Mouse (Mus musculus) kidney, embryonic 16.5 days (tissue): ENCODE results near the gene Fry. TPM values are rescaled to one million over a fixed set of nuclear protein-coding genes. Genes with fewer than 3 reads are reported as not detected.

Source experiments
- ATAC-seq: fragments of 200-750 bp; cut with Nextera tagmentation; 2 replicates; pipeline ENCODE4 v1.8.0; 2017; ENCODE audit warnings: moderate TSS enrichment; ENCODE audit not compliant: low FRiP score, low TSS enrichment
- H3K27ac ChIP-seq: fragments of 300-500 bp; sonication (generic); 2 replicates; pipeline ENCODE4 v1.5.1; 2014; ENCODE audit warnings: low read length
- H3K27me3 ChIP-seq: fragments of 300-500 bp; sonication (generic); 2 replicates; pipeline ENCODE4 v1.6.1; 2014; ENCODE audit warnings: low read length, control low read depth, mixed read lengths; ENCODE audit not compliant: insufficient read depth
- H3K36me3 ChIP-seq: fragments of 300-500 bp; sonication (generic); 2 replicates; pipeline ENCODE4 v1.6.1; 2014; ENCODE audit warnings: low read length, control low read depth, mixed read lengths; ENCODE audit not compliant: insufficient read depth
- H3K4me1 ChIP-seq: fragments of 300-500 bp; sonication (generic); 2 replicates; pipeline ENCODE4 v1.6.1; 2014; ENCODE audit warnings: low read length, control low read depth, mixed read lengths; ENCODE audit not compliant: insufficient read depth
- H3K4me2 ChIP-seq: fragments of 300-500 bp; sonication (generic); replicated peaks from 2 replicates; pipeline ENCODE4 v1.6.1; 2014; ENCODE audit warnings: low read depth, low read length
- H3K4me3 ChIP-seq: fragments of 300-500 bp; sonication (generic); 2 replicates; pipeline ENCODE4 v1.5.1; 2014; ENCODE audit warnings: mild to moderate bottlenecking, low read length
- H3K9ac ChIP-seq: fragments of 300-500 bp; sonication (generic); replicated peaks from 2 replicates; pipeline ENCODE4 v1.6.1; 2014; ENCODE audit warnings: low read length
- H3K9me3 ChIP-seq: fragments of 300-500 bp; sonication (generic); 2 replicates; pipeline ENCODE4 v1.6.1; 2016; ENCODE audit warnings: low read length, control low read depth
- WGBS: fragments of 180-500 bp; shearing (Covaris S2); extraction: QIAGEN DNeasy Blood & Tissue Kit; methylation state at CpG from one replicate; pipeline ENCODE4 v1.1.7; 2014; 5-methylcytosine and 5-hydroxymethylcytosine counted together
- polyA plus RNA-seq: library from polyadenylated mRNA; unstranded; fragments of >200 nt; fragmentation: Nextera tagmentation; extraction: Ambion mirVana; gene quantifications from 2 replicates; pipeline ENCODE4 v1.2.1, GENCODE M21; 2015

The Fry gene
- polyA plus RNA-seq, 1 experiment from 2014 or later = 5.7 TPM

DNA sequence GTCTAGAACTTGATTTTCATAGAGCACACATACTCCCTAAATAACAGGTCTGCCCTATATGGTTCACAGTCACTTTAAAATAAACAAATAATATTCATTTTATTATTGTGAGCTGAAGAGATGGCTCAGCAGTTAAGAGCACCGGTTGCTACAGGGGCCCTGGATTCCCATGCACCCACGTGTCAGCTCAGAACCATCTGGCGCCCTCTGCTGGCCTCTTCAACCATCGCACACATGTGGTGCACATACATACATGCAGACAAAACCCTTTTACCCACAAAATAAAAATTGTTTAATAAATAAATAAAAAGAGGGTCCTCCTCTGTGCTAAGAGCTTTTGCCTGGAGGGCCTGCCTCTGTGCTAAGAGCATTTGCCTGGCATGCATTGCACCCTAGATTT, 335.0 kb downstream of the Fry start:
- Histone ChIP-seq H3K9ac (no peak overlapping the region), H3K4me2 (no peak overlapping the region), H3K27ac (no peak overlapping the region), H3K36me3 (peaks cover 25% of the 10 kb centered on the region), H3K4me1 (peaks cover 9% of the 10 kb centered on the region; the same call in 1 of the 2 replicates), H3K27me3 (no peaks in the 10 kb centered on the region), H3K4me3 (no peak overlapping the region), H3K9me3 (peaks cover 10% of the 10 kb centered on the region)
- no peak for ATAC-seq
- 84% methylated on average over 4 of the region's 4 CpGs for WGBS

DNA sequence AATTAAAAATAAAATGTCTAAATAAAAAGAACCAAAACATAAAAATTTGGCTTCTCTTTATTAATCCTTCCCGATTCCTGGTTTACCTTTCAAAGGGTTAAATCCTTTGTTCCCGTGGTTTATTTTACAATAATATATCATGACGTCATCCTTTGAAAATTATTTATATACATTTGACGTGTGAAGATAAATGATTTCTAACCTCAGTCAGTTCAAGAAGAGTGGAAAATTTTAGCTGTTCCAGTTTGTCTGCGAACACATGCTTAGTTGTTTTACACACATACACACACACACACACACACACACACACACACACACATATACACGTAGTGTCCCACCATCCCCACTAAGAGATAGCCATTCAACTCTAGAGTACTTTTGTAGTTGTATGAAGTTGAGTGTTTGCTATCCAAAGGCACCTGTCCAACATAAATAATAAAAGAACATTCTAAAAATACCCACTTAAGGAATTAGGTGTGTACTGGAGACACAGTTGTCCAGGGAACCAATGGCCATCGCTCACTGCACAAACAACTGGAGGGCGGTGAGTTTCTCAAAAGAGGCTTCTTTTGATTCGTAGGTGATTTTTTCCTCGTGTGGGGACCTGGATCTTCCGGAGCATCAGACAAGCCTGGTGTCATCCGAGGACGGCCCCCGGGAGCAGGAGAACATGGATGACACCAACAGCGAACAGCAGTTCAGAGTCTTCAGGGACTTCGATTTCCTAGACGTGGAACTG, 338.9 kb downstream of the Fry start:
- H3K4me3 ChIP-seq = no peak overlapping the region
- no peak for ATAC-seq
- no peak overlapping the region for H3K9ac ChIP-seq
- no peak overlapping the region for H3K4me2 ChIP-seq
- peaks cover 10% of the 10 kb centered on the region for H3K9me3 ChIP-seq
- H3K36me3 ChIP-seq = peaks cover 19% of the 10 kb centered on the region
- WGBS = 70% methylated on average over 17 of the region's 17 CpGs
- peak overlapping the region; percentile 62 for H3K27ac ChIP-seq
- peaks cover 9% of the 10 kb centered on the region; the same call in 1 of the 2 replicates for H3K4me1 ChIP-seq
- no peaks in the 10 kb centered on the region for H3K27me3 ChIP-seq

DNA sequence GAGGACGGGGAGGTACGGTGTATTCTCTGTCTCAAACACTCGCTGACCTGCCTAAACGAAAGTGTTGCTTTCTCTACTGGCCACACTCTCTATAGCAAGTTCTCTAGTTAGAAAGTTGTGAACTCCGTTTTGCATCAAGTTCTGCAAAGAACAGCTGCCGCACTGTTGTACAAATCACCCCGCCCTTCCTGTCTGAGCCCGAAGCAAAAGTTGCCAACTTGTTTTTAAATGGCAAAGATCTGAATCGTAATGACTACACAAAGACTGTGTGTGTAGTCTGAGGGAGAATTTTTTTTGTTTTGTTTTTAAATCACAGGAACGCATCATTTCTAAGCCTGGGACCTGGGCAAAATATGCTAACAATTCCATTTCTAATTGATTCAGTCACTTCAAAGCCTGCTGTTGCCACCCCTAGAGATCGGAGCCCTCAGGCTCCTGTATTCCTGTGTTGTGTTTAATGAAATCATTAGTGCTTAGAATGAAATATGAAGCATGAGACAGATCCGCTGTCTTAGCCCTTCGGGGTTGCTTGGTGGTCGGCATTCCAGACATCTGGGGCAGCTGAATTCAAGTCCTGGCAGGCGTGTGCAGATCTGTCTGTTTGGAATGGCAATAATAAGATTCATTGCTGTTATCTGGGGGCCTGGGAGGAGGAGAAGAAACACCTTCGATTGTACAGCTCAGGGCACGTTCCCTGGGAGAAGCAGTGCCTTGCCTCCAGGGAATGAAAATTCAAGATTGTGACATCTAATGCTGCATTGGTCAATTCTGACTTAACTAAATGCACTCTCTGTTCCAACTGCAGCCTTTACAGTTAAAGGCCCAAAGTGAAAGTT, 339.7 kb downstream of the Fry start:
- Histone ChIP-seq H3K4me1 (peaks cover 9% of the 10 kb centered on the region; the same call in 1 of the 2 replicates), H3K4me2 (peak overlapping the region; percentile 28; the same call in 1 of the 2 replicates), H3K27ac (peak overlapping the region; percentile 62), H3K9me3 (peaks cover 10% of the 10 kb centered on the region), H3K4me3 (no peak overlapping the region), H3K27me3 (no peaks in the 10 kb centered on the region), H3K9ac (no peak overlapping the region), H3K36me3 (peaks cover 14% of the 10 kb centered on the region)
- ATAC-seq = 0 out of 2 replicates have a peak, but pooled peaks have one; percentile 12
- WGBS = 46% methylated on average over 17 of the region's 17 CpGs

DNA sequence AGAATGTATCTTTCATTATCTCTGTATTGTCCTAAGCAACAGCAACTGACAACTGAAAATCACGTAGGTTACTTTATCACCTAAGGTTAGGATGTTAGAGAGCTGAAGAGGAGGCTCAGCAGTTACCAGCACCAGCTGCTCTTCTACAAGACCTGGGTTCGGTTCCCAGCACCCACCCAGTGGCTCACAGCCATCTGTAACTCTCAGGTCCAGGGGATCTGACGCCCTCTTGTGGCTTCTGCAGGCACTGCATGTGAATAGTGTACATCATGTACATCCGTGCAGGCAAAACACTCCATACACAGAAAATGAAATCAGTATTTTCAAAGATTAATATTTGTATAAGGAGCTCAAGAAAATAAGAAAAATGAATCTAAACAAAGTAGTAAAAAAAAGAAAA, 341.4 kb downstream of the Fry start:
- H3K4me3 ChIP-seq = no peak overlapping the region
- H3K27ac ChIP-seq = no peak overlapping the region
- 80% methylated on average over 4 of the region's 4 CpGs for WGBS
- no peaks in the 10 kb centered on the region; the same call in 1 of the 2 replicates for H3K9me3 ChIP-seq
- H3K27me3 ChIP-seq = no peaks in the 10 kb centered on the region
- no peak overlapping the region for H3K4me2 ChIP-seq
- H3K9ac ChIP-seq = no peak overlapping the region
- peaks cover 3% of the 10 kb centered on the region for H3K36me3 ChIP-seq
- no peak for ATAC-seq
- peaks cover 9% of the 10 kb centered on the region; the same call in 1 of the 2 replicates for H3K4me1 ChIP-seq

DNA sequence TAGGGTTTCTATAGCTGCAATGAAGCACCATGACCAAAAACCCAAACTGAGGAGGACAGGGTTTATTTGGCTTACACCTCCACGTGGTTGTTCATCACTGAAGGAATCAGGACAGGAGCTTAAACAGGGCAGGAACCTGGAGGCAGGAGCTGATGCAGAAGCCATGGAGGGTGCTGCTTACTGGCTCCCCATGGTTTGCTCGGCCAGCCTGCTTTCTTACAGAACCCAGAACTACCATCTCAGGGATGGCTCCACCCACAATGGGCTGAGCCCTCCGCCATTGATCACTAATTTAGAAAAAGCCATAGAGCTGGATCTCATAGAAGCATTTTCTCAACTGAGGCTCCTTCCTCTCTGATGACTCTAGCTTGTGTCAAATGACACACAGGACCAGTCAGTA, 346.3 kb downstream of the Fry start:
- H3K36me3 ChIP-seq = no peaks in the 10 kb centered on the region
- no peak overlapping the region for H3K4me2 ChIP-seq
- 65% methylated on average over 3 of the region's 3 CpGs for WGBS
- peaks cover 8% of the 10 kb centered on the region; the same call in 1 of the 2 replicates for H3K4me1 ChIP-seq
- no peak for ATAC-seq
- H3K9me3 ChIP-seq = no peaks in the 10 kb centered on the region
- no peak overlapping the region for H3K9ac ChIP-seq
- no peak overlapping the region for H3K27ac ChIP-seq
- no peak overlapping the region for H3K4me3 ChIP-seq
- no peaks in the 10 kb centered on the region for H3K27me3 ChIP-seq

DNA sequence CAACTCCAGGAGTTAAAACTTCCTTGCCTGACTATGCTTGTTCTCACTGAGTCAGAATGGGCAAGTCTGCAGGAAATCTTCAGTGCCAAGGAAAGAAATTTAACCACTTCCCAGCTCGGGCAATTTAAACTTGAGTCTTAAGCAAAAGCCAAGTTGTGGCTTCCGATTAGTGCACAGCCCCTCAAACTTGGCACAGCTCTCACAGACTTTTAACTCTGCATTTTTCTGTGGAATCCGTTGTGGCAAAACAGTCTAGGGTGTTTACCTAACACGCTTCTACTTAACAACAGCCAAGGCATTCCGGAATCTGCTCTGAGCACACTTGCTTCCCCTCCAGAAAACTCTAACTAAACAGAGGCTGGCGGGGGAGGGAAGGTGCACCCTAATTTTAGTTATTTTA, 346.8 kb downstream of the Fry start:
- Histone ChIP-seq H3K9me3 (no peaks in the 10 kb centered on the region), H3K9ac (no peak overlapping the region), H3K4me2 (no peak overlapping the region), H3K27ac (0 out of 2 replicates have a peak overlapping the region, but pooled peaks have one; percentile 42), H3K4me3 (no peak overlapping the region), H3K4me1 (peaks cover 8% of the 10 kb centered on the region; the same call in 1 of the 2 replicates), H3K36me3 (0 out of 2 replicates have a peak, but pooled peaks cover 2% of the 10 kb centered on the region), H3K27me3 (no peaks in the 10 kb centered on the region)
- no peak for ATAC-seq
- WGBS = 77% methylated on average over 6 of the region's 6 CpGs

DNA sequence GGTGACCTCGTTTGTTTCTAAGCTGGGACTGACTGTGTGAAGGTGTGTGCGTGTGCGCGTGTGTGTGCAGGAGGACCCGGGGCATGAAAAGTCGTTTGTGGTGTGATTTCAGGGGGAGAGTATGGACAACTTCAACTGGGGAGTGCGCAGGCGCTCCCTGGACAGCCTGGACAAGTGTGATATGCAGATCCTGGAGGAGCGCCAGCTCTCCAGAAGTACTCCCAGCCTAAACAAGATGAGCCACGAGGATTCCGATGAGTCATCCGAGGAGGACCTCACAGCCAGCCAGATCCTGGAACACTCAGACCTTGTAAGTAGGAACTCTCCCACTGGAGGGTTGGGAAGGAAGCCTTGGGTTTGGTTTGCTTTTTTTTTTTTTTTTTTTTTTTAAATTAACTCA, 347.7 kb downstream of the Fry start:
- no peaks in the 10 kb centered on the region for H3K9me3 ChIP-seq
- H3K4me1 ChIP-seq = peaks cover 8% of the 10 kb centered on the region; the same call in 1 of the 2 replicates
- no peaks in the 10 kb centered on the region for H3K27me3 ChIP-seq
- 0 out of 2 replicates have a peak, but pooled peaks cover 2% of the 10 kb centered on the region for H3K36me3 ChIP-seq
- peak overlapping the region; percentile 32 for H3K4me2 ChIP-seq
- 49% methylated on average over 12 of the region's 12 CpGs for WGBS
- no peak overlapping the region for H3K4me3 ChIP-seq
- no peak overlapping the region for H3K9ac ChIP-seq
- ATAC-seq = peak; percentile 90
- peak overlapping the region; percentile 80; the same call in 1 of the 2 replicates for H3K27ac ChIP-seq

DNA sequence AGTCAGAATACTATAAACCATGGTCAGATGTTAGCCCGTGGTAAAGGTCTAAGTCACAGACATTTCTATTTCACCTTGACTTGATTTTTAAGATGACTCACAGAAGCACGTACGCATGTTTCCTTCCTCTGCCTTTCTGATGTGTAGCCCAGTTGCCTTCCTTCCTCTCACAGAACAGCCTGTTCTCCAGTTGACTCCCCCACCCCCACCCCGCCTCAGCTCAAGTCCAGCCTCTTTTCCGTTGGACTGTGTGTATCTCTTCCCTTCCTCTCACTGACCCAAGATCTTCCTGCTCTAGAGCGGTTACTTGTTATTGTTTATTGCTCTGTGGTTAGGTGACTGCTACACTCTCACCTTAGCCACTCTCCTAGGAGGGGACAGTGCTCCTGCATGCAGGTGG, 350.0 kb downstream of the Fry start:
- H3K27me3 ChIP-seq = no peaks in the 10 kb centered on the region
- 0 out of 2 replicates have a peak, but pooled peaks cover 2% of the 10 kb centered on the region for H3K36me3 ChIP-seq
- ATAC-seq = peak; percentile 35; the same call in 1 of the 2 replicates
- no peaks in the 10 kb centered on the region for H3K9me3 ChIP-seq
- peaks cover 8% of the 10 kb centered on the region; the same call in 1 of the 2 replicates for H3K4me1 ChIP-seq
- H3K4me2 ChIP-seq = no peak overlapping the region
- 0 out of 2 replicates have a peak overlapping the region, but pooled peaks have one; percentile 46 for H3K27ac ChIP-seq
- H3K4me3 ChIP-seq = no peak overlapping the region
- H3K9ac ChIP-seq = no peak overlapping the region
- 44% methylated on average over 6 of the region's 6 CpGs for WGBS

DNA sequence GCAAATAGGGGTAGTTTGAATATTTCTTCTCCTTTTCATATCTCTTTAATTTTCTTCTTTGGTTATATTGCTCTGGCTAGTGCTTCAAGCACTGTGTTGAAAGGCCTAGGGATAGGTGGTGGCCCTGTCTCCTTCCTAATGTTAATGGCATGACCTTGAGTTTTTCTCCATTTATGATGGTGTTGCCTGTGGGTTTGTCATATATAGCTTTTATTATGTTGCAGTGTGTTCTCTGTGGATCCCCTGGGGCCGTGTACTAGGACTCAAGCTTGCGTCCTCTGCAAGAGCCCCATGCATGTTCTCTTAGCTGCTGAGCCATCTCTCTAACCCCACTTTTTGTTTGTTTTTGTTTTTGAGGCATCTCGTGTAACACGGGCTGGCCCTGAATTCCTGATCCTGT, 358.9 kb downstream of the Fry start:
- Histone ChIP-seq H3K36me3 (0 out of 2 replicates have a peak, but pooled peaks cover 2% of the 10 kb centered on the region), H3K27me3 (no peaks in the 10 kb centered on the region), H3K4me2 (no peak overlapping the region), H3K4me1 (no peaks in the 10 kb centered on the region), H3K9me3 (no peaks in the 10 kb centered on the region), H3K27ac (no peak overlapping the region), H3K9ac (no peak overlapping the region), H3K4me3 (no peak overlapping the region)
- no peak for ATAC-seq
- 62% methylated on average over 4 of the region's 4 CpGs for WGBS
